Mouse (Mus musculus) brown adipose tissue, adult 24 weeks (tissue): ENCODE data around the gene Smad5. TPM values are rescaled to one million over a fixed set of nuclear protein-coding genes. Genes with fewer than 3 reads are reported as not detected.

Experiments used
- H3K27ac ChIP-seq: fragments of 200-500 bp; replicated peaks from 2 replicates; pipeline ENCODE4 v1.5.1; 2012; ENCODE audit warnings: low read depth, mild to moderate bottlenecking, low read length
- H3K4me1 ChIP-seq: fragments of 200-500 bp; 2 replicates; pipeline ENCODE4 v1.6.1; 2012; ENCODE audit warnings: low read length, mixed read lengths; ENCODE audit not compliant: control insufficient read depth, insufficient read depth, insufficient read length
- H3K4me3 ChIP-seq: fragments of 200-500 bp; 2 replicates; pipeline ENCODE4 v1.5.1; 2012; ENCODE audit warnings: low read depth, mild to moderate bottlenecking, low read length, moderate library complexity; ENCODE audit not compliant: insufficient read depth
- polyA plus RNA-seq: library from polyadenylated mRNA; stranded (reverse); fragments of >200 nt; gene quantifications from 2 replicates; pipeline ENCODE4 v1.2.4, GENCODE M21; 2012; ENCODE audit not compliant: missing spikeins, insufficient read depth, insufficient read length

The Smad5 gene
- polyA plus RNA-seq, 1 experiment: 21.8 TPM

- no peak overlapping the region for H3K4me3 ChIP-seq
- no peak overlapping the region for H3K27ac ChIP-seq
- no peaks in the 10 kb centered on the region for H3K4me1 ChIP-seq
These were observed 26.2 kb downstream of the Smad5 start for GRCm38 (mm10) chr13:56729046-56729445.

GRCm38 (mm10) chr13:56734617-56735016 lies 31.8 kb downstream of the Smad5 start:
- Histone ChIP-seq H3K4me3 (no peak overlapping the region), H3K4me1 (no peaks in the 10 kb centered on the region), H3K27ac (no peak overlapping the region)

DNA sequence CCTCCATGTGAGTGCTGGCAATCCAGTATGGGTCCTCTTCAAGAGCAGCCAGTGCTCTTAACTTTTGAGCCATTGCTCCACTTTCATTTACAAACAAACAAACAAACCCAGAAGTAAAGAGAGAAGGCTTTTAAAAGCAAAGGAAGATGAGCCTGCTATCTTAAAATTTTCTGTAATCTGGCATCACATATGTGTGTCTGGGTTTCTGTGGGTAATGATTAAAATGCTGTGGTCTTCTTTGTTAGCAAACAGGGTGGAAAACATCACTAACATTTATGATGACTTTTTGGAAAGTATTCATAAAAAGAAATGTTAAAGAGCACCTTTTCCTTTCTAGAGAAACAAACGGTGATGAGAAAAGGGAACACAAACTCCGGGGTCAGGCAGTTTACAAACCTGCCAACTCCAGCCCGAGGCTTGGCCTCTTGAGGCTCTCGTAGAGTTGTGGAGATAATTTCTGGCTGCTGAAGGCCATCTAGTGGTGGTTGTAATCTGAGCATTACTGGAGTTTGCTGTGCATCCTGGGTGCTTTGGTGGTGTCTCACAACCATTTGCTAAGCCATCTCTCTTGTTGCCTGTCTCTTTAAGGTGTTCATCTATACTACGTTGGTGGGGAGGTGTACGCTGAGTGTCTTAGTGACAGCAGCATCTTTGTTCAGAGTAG lies 32.5 kb downstream of the Smad5 start:
- Histone ChIP-seq H3K4me3 (no peak overlapping the region), H3K27ac (no peak overlapping the region), H3K4me1 (no peaks in the 10 kb centered on the region)

DNA sequence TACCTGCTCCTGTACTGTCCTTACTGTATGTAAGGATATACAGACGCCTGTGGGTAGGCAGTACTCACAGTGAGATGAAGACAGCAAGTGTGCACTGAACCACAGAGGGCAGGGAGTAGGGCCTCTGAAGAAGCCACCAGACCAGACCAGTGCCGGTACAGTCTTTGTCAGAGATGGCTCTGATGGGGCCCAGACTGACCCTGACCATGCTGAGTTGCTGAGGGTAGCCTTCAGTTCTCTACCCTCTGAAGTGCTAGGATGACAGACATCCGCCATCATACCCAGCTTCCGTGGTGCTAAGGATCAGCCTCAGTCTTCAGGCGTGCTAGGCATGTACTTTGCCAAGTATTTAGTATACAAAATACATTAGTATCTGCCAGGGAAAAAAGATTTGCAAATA lies 36.7 kb downstream of the Smad5 start:
- Histone ChIP-seq H3K27ac (no peak overlapping the region), H3K4me1 (no peaks in the 10 kb centered on the region)

DNA sequence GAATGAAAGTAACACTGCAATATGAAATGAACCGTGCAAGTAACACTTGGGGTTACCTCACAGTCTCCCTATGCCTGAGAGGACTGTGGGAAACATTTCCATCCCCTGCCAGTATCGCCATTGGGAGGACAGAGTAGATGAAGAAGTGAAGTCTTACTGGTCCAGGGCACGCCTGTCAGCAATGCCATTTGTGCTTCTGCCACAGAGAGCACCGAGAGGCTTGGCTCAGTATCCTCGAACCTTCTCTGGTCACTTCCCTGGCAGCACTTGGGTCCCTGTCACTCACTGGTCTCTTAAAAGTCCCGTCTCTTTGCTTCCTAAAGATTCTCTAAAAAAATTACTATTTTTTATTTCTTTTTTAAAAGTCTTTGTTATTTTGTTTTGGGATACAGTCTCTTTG lies 37.7 kb downstream of the Smad5 start:
- H3K4me3 ChIP-seq: no peak overlapping the region
- no peaks in the 10 kb centered on the region for H3K4me1 ChIP-seq
- no peak overlapping the region for H3K27ac ChIP-seq

More for the DNA sequence above, 36.7 kb downstream of the Smad5 start:
- no peak overlapping the region for H3K4me3 ChIP-seq

GRCm38 (mm10) chr13:56741691-56742090 lies 38.9 kb downstream of the Smad5 start:
- Histone ChIP-seq H3K4me1 (no peaks in the 10 kb centered on the region), H3K27ac (no peak overlapping the region)

DNA sequence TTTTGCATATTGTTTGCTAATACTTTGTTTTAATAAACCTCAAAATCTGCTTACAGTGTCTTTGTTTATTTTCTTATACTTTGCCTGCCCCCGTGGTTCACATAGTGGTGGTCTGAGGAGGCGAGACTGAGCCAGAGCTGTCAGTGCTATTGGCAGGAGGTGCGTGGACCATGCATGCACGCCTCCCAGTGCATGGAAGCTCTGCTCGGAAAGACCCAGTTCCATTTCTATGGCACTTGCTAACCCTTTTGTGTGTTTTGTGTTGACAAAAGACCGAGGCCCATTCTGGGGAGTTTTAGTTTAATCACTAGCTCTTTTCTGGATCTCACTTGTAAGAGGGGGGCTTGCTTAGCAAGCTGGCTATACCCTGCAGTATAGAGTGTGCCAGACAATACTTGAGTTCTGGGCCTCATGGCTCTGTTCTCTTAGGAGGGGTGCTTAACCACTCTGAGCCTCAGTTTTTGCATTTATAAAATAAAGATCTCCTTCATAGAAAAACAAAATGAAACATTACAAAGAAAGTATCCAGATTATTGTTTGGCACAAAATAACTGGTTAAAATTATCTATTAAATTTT lies 39.6 kb downstream of the Smad5 start:
- Histone ChIP-seq H3K4me1 (no peaks in the 10 kb centered on the region), H3K4me3 (no peak overlapping the region), H3K27ac (no peak overlapping the region)

More at GRCm38 (mm10) chr13:56741691-56742090, 38.9 kb downstream of the Smad5 start:
- no peak overlapping the region for H3K4me3 ChIP-seq

GRCm38 (mm10) chr13:56746739-56747532 lies 44.1 kb downstream of the Smad5 start:
- H3K4me3 ChIP-seq: no peak overlapping the region
- H3K27ac ChIP-seq: no peak overlapping the region
- H3K4me1 ChIP-seq: no peaks in the 10 kb centered on the region

DNA sequence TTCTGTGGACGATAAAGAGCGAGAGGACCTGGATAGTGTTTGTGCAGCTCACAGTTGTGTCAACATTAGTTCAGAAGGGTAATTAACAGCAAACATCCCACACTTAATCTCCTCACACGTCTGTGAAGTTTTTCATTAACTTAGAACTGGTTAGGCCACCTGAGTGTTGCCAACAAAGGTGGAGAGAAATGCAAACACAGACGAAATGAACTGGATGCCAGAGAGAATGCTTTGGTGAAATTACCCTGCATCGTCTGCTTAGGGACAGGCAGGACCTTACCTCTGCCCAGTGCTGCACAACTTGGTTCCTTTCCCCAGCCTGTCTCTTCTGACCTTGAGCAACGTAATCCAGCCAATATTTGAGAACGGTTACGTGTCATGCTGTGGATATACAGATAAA lies 44.7 kb downstream of the Smad5 start:
- H3K27ac ChIP-seq: no peak overlapping the region
- H3K4me1 ChIP-seq: no peaks in the 10 kb centered on the region
- no peak overlapping the region for H3K4me3 ChIP-seq

DNA sequence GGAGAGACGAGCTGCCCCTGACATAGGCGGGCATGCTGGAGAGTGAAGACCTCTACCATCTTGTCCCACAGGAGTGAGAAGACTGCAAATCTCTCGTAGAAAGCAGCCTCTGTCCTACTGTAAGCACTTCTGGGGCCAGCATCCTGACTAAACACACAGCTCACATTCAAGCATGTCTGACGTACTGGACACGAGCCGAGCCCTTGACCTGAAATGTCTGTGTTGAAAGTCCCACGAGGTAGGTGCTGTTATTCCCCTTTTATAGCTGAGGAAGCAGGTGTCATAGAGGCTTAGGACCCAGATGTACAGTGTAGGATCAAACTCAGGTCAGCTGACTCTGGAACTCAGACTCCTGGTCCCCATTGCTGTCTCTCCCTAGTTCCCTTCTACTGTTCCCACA lies 46.6 kb downstream of the Smad5 start:
- H3K27ac ChIP-seq: no peak overlapping the region
- no peaks in the 10 kb centered on the region for H3K4me1 ChIP-seq
- H3K4me3 ChIP-seq: no peak overlapping the region

DNA sequence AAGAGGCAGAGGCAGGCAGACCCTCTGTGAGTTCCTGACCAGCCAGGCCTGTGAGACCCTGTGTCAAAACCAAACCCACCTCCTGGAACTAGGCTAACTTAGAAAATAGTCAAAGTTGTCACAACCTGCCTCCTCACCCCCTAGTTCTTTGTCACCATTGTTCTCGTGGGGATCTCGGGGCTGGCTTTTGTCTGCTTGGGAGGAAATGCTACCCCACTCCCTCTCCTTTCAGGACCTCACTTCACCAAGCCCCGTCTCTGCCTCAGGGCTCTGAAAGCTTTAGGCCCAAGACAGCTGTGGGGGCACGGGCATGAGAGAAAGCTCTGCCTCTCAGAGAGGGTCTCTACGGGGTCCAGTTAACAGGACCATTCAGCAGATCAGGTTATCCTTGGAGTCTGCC lies 49.0 kb downstream of the Smad5 start:
- Histone ChIP-seq H3K4me1 (no peaks in the 10 kb centered on the region), H3K27ac (no peak overlapping the region)

DNA sequence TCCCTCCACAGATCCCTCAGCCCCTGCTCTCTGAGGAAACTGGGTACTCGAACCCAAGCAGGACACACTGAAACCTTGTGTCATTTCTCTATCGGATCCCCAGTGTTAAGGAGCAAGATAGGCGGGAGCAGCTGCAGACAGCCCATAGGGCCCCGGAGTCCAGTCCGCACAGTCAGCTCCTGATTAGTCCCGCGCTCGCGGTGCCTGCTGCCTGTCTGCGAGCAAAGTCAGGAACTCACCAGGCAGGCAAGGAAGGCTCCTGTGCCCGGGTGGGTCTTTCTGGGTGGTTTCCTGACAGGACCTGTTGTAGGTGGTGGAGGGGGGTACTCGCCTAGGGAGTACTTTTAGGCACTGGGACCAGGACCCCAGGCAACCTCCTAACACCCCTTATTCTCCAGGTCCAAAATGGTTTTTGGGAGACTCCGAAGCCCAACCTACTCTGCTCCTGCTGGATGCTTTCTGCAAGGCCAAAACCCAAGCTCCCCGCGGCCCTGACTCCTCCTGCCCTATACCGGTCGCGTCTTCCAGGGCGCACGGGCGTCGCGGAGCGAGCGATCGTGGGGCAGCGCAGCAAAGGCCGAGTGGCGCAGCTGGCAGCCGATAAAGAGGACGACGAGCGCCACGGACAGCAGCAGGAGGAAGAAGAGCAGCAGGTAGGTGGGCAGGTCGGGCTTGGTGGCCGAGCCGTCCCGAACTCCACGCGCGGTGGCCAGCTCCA lies 49.8 kb downstream of the Smad5 start:
- no peak overlapping the region for H3K27ac ChIP-seq
- H3K4me1 ChIP-seq: no peaks in the 10 kb centered on the region
- peak overlapping the region; percentile 9 for H3K4me3 ChIP-seq

More for the DNA sequence above, 49.0 kb downstream of the Smad5 start:
- H3K4me3 ChIP-seq: no peak overlapping the region

DNA sequence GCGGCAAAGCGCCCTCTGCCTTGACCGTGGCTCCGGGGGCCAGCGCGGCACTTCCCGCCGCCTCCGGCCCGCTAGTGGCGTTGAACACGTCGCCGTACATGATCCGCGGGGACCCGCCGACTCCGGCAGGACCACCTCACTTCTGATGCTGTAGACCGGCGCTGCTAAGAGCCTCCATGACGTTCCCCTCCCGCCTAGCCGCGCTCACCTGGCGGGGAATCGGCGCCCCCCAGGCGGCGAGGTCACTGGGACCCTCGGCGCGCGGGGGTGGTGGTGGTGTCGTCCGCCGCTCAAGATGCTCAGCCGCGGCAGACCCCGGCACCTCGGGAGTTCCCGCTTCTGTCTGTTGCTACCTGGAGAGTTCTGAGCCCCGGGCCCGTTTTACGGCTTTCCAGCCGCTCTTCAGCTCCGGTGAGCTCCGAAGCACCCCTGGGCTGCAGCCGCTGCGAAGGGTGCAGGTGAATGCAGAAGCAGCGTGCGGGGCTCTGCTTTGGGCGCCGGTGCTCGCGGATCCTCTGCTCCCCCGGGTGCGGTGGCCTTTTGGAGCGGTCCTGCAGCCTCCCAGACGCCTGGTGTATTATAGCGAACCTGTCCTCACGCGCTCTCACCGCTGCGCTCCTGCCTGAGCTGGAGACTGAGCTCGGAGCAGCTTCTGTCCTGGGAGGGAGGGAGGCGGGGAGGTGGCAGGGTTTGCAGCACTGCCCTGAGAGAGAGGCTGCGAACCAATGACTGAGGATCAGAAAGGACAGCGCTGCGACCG lies 50.6 kb downstream of the Smad5 start, which contains the start of gene Gm45623:
Gene Gm45623, minus strand, starts transcription at position 636 of the 760 bp plus-strand sequence.
- peak within 1 kb of the TSS; percentile 9 for H3K4me3 ChIP-seq
- H3K27ac ChIP-seq: no peak within 1 kb of the TSS

DNA sequence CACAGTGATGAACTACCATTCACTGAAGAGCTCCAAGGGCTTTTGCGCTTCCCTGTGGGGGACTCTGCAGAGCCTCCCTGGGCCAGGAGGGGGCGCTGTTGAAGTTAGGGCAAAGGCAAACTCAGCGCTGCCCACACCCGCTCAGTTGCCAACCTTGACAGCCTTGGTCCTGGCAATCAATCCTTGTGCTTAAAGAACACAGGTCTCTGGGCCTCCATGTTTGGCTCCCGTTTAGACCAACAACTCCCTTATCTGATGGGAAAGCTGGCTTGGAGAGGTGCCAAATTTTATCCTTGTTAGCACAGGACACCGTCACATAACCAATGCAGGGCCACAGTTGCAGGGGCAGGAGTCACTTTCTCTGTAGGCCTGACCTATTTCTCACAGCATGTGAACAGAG lies 53.1 kb downstream of the Smad5 start:
- no peak overlapping the region for H3K4me3 ChIP-seq
- H3K27ac ChIP-seq: no peak overlapping the region
- H3K4me1 ChIP-seq: no peaks in the 10 kb centered on the region

More for the DNA sequence above, 50.6 kb downstream of the Smad5 start, which contains the start of gene Gm45623:
- no peaks in the 10 kb centered on the region for H3K4me1 ChIP-seq
